Mouse (Mus musculus): ENCODE data around the gene Olfr109. TPM values are rescaled to one million over a fixed set of nuclear protein-coding genes. Genes with fewer than 3 reads are reported as not detected.

Olfr109 gene
- polyA plus RNA-seq (2012; rRNA removed) = not detected in 2 replicates

DNA sequence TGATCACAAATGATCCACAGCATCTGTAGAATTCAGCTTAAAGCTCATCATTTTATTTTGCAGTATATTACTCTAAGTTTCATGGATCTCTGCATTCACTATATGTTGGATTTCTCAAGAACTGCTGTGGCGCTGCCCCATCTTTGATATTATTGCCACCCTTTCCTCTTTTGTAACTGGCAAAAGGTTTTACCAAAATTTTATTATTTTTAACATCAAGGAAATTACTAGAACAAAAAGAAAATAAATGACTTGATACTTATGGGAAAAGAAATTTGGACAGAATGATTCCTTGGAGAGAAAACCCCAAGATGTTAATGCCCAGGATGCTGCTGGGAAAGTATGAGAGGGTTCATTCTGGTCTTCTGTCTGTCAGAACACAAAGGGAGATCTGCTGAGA lies at the start of gene Olfr109:
Gene Olfr109 (plus strand): TSS at position 301 of the 400 bp plus-strand sequence.
- TF ChIP-seq POLR2A (IDR thresholded peaks at IDR 0.05; ENCODE audit: low read depth, low read length) (no peak), CTCF (conservative IDR thresholded peaks at IDR 0.05; ENCODE audit: insufficient read depth, insufficient read length, low read depth, low read length) (no peak)
- WGBS = 80% methylated on average over 1 of the region's 1 CpGs
- Histone ChIP-seq H3K4me3 (ENCODE audit: insufficient read depth, low read depth, low read length) (no peak within 1 kb of the TSS), H3K27me3 (replicated peaks; ENCODE audit: control insufficient read depth, insufficient read depth, low read length) (no peaks in the 10 kb centered on the region), H3K27ac (ENCODE audit: insufficient read depth, low read depth, low read length) (no peak within 1 kb of the TSS), H3K36me3 (ENCODE audit: control insufficient read depth, insufficient read depth, low read length) (no peaks in the 10 kb centered on the region), H3K4me1 (ENCODE audit: control insufficient read depth, insufficient read depth, low read length) (no peaks in the 10 kb centered on the region)
- DNase-seq = no peak

DNA sequence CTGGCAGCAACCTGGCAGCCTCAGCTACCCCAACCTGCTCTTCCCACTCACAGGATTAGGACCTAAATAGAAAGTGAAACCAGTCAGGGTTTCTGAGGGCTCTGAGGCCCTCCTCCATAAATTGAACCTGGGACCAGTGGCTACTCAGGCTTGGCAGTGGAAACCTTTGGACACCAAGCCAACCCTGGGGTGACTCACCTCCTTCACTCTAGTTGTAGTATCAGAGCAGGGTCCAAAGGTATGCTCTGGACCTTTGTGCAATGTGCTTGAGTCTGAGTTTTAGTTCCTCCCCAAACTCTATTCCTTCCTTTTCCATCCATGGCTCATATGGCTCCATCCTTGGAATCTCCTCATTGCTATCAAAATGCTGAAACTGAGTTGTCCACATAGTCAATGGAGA lies 45.3 kb upstream of the Olfr109 start:
- Histone ChIP-seq H3K27me3 (replicated peaks; ENCODE audit: control insufficient read depth, insufficient read depth, low read length) (no peaks in the 10 kb centered on the region), H3K4me1 (ENCODE audit: control insufficient read depth, insufficient read depth, low read length) (no peaks in the 10 kb centered on the region), H3K36me3 (ENCODE audit: control insufficient read depth, insufficient read depth, low read length) (no peaks in the 10 kb centered on the region), H3K4me3 (ENCODE audit: insufficient read depth, low read depth, low read length) (no peak overlapping the region), H3K27ac (ENCODE audit: insufficient read depth, low read depth, low read length) (no peak overlapping the region)
- TF ChIP-seq CTCF (conservative IDR thresholded peaks at IDR 0.05; ENCODE audit: insufficient read depth, insufficient read length, low read depth, low read length) (no peak), POLR2A (IDR thresholded peaks at IDR 0.05; ENCODE audit: low read depth, low read length) (no peak)
- no peak for DNase-seq

DNA sequence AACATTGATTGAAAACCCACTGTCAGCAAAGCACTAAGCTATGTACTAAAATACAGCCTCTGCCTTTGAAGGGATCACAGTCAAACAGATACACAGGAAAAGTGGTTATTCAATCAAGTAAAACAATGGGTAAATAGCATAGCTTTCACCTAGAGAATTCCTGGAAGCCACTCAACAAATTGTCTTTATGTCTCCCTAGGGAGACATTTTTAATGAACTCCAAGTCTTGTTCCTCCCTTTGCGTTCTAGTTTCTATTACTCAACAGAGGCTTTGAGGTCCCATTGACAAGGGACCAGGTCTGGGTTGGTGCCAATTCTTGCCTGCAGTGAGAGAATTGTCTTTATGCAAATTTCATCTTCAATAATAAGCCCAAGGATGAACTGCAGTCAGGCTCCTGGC lies 13.5 kb upstream of the Olfr109 start, which contains the start of gene Olfr108:
Gene Olfr108 (plus strand): TSS at position 301 of the 400 bp plus-strand sequence.
- no peak within 1 kb of the TSS for H3K27ac ChIP-seq (ENCODE audit: insufficient read depth, low read depth, low read length)
- H3K4me1 ChIP-seq (ENCODE audit: control insufficient read depth, insufficient read depth, low read length) = no peaks in the 10 kb centered on the region
- no peak within 1 kb of the TSS for H3K4me3 ChIP-seq (ENCODE audit: insufficient read depth, low read depth, low read length)
- 83% methylated on average over 1 of the region's 1 CpGs for WGBS
- no peaks in the 10 kb centered on the region for H3K36me3 ChIP-seq (ENCODE audit: control insufficient read depth, insufficient read depth, low read length)
- DNase-seq = no peak
- no peaks in the 10 kb centered on the region for H3K27me3 ChIP-seq (replicated peaks; ENCODE audit: control insufficient read depth, insufficient read depth, low read length)
- TF ChIP-seq POLR2A (IDR thresholded peaks at IDR 0.05; ENCODE audit: low read depth, low read length) = no peak

DNA sequence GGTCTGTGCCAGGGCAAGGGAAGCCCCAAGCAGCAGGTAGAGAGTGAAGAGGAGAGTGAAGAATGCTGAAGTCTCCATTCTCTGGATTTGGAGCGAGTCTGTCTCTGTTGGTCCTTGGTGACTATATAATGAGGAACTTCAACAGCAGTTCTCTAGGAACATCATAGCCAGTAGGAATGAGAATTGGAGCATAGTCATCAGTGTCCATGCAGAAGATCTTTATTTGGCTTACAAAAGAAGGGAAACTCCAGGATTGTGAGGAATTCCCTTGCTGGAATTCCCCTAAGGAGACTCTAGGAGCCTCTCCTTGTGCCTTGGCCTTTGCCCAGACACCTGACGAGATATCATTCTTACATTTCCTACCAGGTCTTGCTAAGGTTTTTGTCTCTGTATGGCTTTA lies 24.7 kb downstream of the Olfr109 start, which contains the start of gene H2-M2:
Gene H2-M2 (minus strand): TSS at position 101 of the 400 bp plus-strand sequence.
- no peak for DNase-seq
- WGBS = 70% methylated on average over 2 of the region's 2 CpGs
- TF ChIP-seq CTCF (conservative IDR thresholded peaks at IDR 0.05; ENCODE audit: insufficient read depth, insufficient read length, low read depth, low read length) (no peak), POLR2A (IDR thresholded peaks at IDR 0.05; ENCODE audit: low read depth, low read length) (no peak)
- H3K27ac ChIP-seq (ENCODE audit: insufficient read depth, low read depth, low read length) = no peak within 1 kb of the TSS
- H3K4me3 ChIP-seq (ENCODE audit: insufficient read depth, low read depth, low read length) = no peak within 1 kb of the TSS
- H3K27me3 ChIP-seq (replicated peaks; ENCODE audit: control insufficient read depth, insufficient read depth, low read length) = no peaks in the 10 kb centered on the region
- H3K4me1 ChIP-seq (ENCODE audit: control insufficient read depth, insufficient read depth, low read length) = no peaks in the 10 kb centered on the region
- H3K36me3 ChIP-seq (ENCODE audit: control insufficient read depth, insufficient read depth, low read length) = no peaks in the 10 kb centered on the region

DNA sequence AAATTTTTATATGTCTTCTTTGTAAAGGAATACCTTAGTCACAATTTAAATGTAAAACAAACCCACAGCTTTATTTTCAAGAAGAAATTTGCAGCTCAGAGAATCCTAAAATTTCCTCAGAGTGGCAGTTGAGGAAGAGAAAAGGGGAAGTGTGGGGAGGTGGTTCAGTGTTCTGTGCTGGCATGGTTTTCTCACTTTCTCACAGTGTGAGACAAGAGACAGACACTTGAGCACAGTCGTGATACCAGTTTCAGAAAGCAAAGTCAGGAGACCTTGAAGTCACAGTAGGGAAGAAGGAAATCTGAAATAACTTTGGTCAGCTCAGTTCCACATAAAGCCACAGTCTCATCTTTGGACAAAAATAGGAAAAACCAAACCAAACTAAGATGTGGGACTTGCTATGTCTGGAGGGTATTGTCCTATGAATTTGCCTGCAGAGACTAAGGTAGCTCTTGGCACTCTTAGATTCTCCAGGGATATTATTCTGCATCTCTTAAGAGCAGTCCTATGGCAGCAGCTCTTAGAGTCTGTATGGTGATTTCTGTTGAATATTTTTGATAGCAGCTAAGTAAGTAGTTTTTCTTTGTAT lies 33.3 kb downstream of the Olfr109 start, which contains the start of gene Olfr110:
Gene Olfr110 (plus strand): TSS at position 539 of the 589 bp plus-strand sequence.
- no peak within 1 kb of the TSS for H3K4me3 ChIP-seq (ENCODE audit: insufficient read depth, low read depth, low read length)
- WGBS = 50% methylated on average over 1 of the region's 1 CpGs
- no peaks in the 10 kb centered on the region for H3K36me3 ChIP-seq (ENCODE audit: control insufficient read depth, insufficient read depth, low read length)
- H3K27me3 ChIP-seq (replicated peaks; ENCODE audit: control insufficient read depth, insufficient read depth, low read length) = no peaks in the 10 kb centered on the region
- no peak for TF ChIP-seq POLR2A (IDR thresholded peaks at IDR 0.05; ENCODE audit: low read depth, low read length)
- TF ChIP-seq CTCF (conservative IDR thresholded peaks at IDR 0.05; ENCODE audit: insufficient read depth, insufficient read length, low read depth, low read length) = no peak
- peak; percentile 3 for DNase-seq
- no peaks in the 10 kb centered on the region for H3K4me1 ChIP-seq (ENCODE audit: control insufficient read depth, insufficient read depth, low read length)
- H3K27ac ChIP-seq (ENCODE audit: insufficient read depth, low read depth, low read length) = no peak within 1 kb of the TSS

DNA sequence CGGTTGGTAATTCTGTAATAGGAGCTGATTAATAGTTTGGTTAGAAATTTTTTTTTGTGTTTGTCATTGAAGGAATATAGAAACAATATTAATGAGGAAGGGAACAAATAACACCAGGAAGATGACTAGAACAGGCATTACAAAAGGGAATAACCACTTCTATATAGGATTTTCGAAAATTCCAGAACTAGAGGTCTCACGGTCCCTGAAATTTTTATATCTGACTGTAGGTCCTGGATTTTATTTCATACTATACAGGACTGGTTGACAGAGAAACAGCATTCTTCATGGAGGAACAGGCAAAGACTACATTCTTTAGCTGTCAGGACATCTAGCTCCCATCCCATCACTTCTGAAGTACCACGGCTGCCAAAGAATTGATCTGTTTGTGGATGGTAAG lies 49.0 kb downstream of the Olfr109 start, which contains the start of gene Olfr111:
Gene Olfr111 (plus strand): TSS at position 301 of the 400 bp plus-strand sequence.
- no peak for DNase-seq
- H3K4me1 ChIP-seq (ENCODE audit: control insufficient read depth, insufficient read depth, low read length) = no peaks in the 10 kb centered on the region
- no peak within 1 kb of the TSS for H3K4me3 ChIP-seq (ENCODE audit: insufficient read depth, low read depth, low read length)
- TF ChIP-seq POLR2A (IDR thresholded peaks at IDR 0.05; ENCODE audit: low read depth, low read length) = no peak
- TF ChIP-seq CTCF (conservative IDR thresholded peaks at IDR 0.05; ENCODE audit: insufficient read depth, insufficient read length, low read depth, low read length) = no peak
- no peaks in the 10 kb centered on the region for H3K27me3 ChIP-seq (replicated peaks; ENCODE audit: control insufficient read depth, insufficient read depth, low read length)
- H3K36me3 ChIP-seq (ENCODE audit: control insufficient read depth, insufficient read depth, low read length) = no peaks in the 10 kb centered on the region
- H3K27ac ChIP-seq (ENCODE audit: insufficient read depth, low read depth, low read length) = no peak within 1 kb of the TSS
- 87% methylated on average over 4 of the region's 4 CpGs for whole genome bisulfite sequencing

Other genes starting within 250 kb of the Olfr109 start
- not detected in 2 replicates for gene Olfr95, start 245.8 kb upstream of the Olfr109 start, polyA plus RNA-seq (2012; rRNA removed)
- gene Olfr96, start 238.8 kb upstream of the Olfr109 start, polyA plus RNA-seq (2012; rRNA removed) = not detected in 2 replicates
- not detected in 2 replicates for gene Olfr97, start 221.6 kb upstream of the Olfr109 start, polyA plus RNA-seq (2012; rRNA removed)
- not detected in 2 replicates for gene Olfr98, start 195.2 kb upstream of the Olfr109 start, polyA plus RNA-seq (2012; rRNA removed)
- 4.0 and 6.0 TPM in 2 replicates for gene H2-M3, start 188.7 kb upstream of the Olfr109 start, polyA plus RNA-seq (2012; rRNA removed)
- not detected in 2 replicates for gene Olfr99, start 175.5 kb upstream of the Olfr109 start, polyA plus RNA-seq (2012; rRNA removed)
- gene Olfr101, start 154.6 kb upstream of the Olfr109 start, polyA plus RNA-seq (2012; rRNA removed) = not detected in 2 replicates
- gene Olfr102, start 141.9 kb upstream of the Olfr109 start, polyA plus RNA-seq (2012; rRNA removed) = not detected in 2 replicates
- gene Olfr103, start 119.2 kb upstream of the Olfr109 start, polyA plus RNA-seq (2012; rRNA removed) = not detected in 2 replicates
- gene Olfr104-ps, start 99.3 kb upstream of the Olfr109 start, polyA plus RNA-seq (2012; rRNA removed) = not detected in 2 replicates
- not detected in 2 replicates for gene Olfr105-ps, start 79.9 kb upstream of the Olfr109 start, polyA plus RNA-seq (2012; rRNA removed)
- gene Olfr106-ps, start 68.5 kb upstream of the Olfr109 start, polyA plus RNA-seq (2012; rRNA removed) = not detected in 2 replicates
- gene Olfr107, start 59.7 kb upstream of the Olfr109 start, polyA plus RNA-seq (2012; rRNA removed) = not detected in 2 replicates
- gene Olfr108, start 13.4 kb upstream of the Olfr109 start, polyA plus RNA-seq (2012; rRNA removed) = not detected in 2 replicates
- 0.18 and 1.3 TPM in 2 replicates for gene H2-M2, start 24.6 kb downstream of the Olfr109 start, polyA plus RNA-seq (2012; rRNA removed)
- not detected in 2 replicates for gene Olfr110, start 33.6 kb downstream of the Olfr109 start, polyA plus RNA-seq (2012; rRNA removed)
- gene Olfr111, start 49.1 kb downstream of the Olfr109 start, polyA plus RNA-seq (2012; rRNA removed) = 0.08 and 0.25 TPM in 2 replicates
- not detected in 2 replicates for gene Olfr112, start 110.5 kb downstream of the Olfr109 start, polyA plus RNA-seq (2012; rRNA removed)
- not detected in 2 replicates for gene Olfr113, start 118.7 kb downstream of the Olfr109 start, polyA plus RNA-seq (2012; rRNA removed)
- gene Olfr114, start 133.8 kb downstream of the Olfr109 start, polyA plus RNA-seq (2012; rRNA removed) = not detected in 2 replicates
- gene Olfr115, start 168.2 kb downstream of the Olfr109 start, polyA plus RNA-seq (2012; rRNA removed) = not detected in 2 replicates
- gene Olfr116, start 168.3 kb downstream of the Olfr109 start, polyA plus RNA-seq (2012; rRNA removed) = not detected in 2 replicates
- not detected in 2 replicates for gene Olfr117, start 204.9 kb downstream of the Olfr109 start, polyA plus RNA-seq (2012; rRNA removed)
- gene Olfr118, start 208.1 kb downstream of the Olfr109 start, polyA plus RNA-seq (2012; rRNA removed) = not detected in 2 replicates
- not detected in 2 replicates for gene Olfr119, start 237.6 kb downstream of the Olfr109 start, polyA plus RNA-seq (2012; rRNA removed)